Mouse (Mus musculus) induced T-regulatory cell, adult 2 months (primary cell): ENCODE results near the gene Thg1l.

Experiments
- DNase-seq: peaks from one replicate; pipeline ENCODE4 v3.0.0-alpha.2; 2012; ENCODE audit warnings: low read depth

Thg1l gene

GRCm38 (mm10) chr11:45927456-45927855, 27.8 kb downstream of the Thg1l start:
- DNase-seq = no peak

DNA sequence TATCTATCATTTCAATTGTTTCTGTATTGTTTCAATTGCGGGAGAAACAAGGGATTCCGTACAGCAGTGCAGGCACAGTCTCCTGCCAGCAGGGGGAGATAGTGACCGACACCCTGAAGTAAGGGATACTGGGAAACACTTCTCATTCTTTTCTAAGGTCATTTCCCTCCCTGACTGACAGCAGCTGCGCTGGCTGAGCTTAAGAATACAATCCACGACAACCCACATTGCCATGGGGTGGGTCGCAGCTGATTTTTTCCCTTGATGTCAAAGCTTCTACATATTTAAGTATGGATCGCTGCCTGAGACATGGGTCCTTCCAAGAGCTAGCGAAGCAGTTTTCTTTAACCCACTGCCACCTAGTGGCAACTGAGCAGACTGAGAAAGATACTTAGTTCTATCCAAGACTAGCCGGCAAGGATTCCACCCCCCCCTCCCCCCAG, 28.6 kb downstream of the Thg1l start:
- peak; percentile 92 for DNase-seq

- no peak for DNase-seq
Measured at GRCm38 (mm10) chr11:45925436-45925835, 29.9 kb downstream of the Thg1l start.

DNA sequence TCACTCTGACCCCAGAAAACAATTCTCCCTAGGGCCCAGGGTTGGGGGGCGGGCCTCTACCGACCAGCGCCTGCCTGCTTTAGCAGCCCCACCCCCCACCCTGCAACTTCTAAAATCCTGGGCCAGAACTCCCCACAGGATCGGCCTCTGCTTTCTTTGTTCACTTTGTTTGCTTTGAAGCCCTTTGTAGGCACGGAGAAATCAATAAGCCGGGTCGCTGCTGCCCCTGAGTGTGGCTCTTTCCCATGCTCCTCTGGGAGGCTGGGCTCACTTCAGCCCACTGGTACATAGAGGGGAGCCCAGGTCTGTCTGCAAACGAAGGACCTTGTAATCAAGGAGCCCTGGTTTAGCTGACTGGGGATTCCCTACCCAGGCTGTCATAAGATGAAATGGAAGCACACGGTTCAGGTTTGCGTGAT, 33.8 kb downstream of the Thg1l start:
- no peak for DNase-seq

DNA sequence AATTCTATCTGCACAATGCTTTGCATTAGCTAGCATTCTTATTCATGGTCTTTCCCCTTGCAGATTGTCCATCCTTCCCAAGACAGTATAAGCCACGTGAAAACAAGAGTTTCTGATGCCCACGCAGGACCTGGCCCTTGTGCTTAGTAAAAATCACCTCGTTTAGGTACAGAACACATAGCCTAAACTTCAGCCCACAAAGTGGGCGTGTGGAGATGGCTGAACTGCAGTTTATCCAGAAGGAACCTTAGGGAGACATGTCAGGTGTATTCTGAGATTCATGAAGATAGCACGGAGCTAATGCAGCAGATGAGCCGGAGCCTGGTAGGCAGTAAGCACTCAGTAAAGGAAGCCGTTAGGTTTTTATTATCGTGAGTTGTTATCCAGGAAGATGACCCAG, 34.3 kb downstream of the Thg1l start:
- DNase-seq = no peak

DNA sequence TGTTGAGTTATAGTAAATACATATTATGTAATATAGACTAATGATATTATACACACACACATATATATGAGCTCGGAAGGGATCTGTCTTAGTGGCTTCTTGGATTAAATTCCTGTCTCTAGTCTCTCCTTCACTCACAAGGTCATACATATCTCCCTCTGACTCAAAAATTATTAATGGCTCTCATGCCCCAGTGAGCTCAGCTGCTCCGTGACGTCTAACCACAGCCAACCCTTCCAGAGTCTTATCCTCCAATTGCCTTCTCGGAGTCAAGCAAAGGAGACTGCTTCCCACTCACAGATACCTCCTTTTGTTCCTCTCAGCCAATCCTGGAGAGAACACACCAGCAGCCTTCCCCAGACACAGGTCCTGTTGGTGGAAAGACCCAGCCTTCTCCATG, 36.5 kb downstream of the Thg1l start:
- no peak for DNase-seq

DNA sequence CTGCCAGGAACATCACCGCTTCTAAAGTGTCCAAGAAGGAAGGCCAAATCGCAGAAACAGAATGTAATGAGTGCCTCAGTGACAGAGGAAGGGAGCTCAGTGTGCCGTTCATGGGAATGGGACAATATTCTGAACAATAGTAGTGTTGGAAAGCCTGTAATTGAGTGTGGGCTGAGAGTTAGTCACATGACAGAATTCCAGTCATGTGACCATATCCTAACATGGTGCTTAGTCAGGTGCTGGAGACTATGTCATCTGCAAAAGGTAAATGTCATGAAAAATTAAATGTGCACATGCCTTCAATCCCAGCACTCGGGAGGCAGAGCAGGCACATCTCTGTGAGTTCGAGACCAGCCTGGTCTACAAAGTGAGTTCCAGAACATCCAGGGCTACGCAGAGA, 37.3 kb downstream of the Thg1l start:
- DNase-seq = no peak

- no peak for DNase-seq
Measured at GRCm38 (mm10) chr11:45916196-45916595, 39.1 kb downstream of the Thg1l start.

DNA sequence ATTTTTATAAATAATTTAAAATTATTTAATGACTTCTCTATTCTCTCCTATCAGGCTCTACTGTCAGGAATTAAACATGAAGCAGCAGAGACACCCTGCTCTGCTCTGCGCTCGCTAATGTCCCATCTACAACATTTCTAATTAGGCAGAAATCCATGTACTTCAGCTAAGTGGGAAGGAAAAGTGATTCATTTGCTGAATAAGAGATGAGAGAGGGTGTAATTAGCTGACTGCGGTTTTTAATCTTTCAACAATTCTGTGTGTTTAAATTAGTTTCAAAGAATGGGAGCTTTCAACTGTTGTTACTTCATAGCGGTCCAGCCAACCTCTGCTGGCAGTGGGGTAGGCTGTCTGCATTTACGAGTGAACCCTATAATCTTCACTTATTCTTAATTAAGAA, 44.6 kb downstream of the Thg1l start:
- DNase-seq = no peak

GRCm38 (mm10) chr11:45908894-45909293, 46.4 kb downstream of the Thg1l start:
- DNase-seq = no peak

DNA sequence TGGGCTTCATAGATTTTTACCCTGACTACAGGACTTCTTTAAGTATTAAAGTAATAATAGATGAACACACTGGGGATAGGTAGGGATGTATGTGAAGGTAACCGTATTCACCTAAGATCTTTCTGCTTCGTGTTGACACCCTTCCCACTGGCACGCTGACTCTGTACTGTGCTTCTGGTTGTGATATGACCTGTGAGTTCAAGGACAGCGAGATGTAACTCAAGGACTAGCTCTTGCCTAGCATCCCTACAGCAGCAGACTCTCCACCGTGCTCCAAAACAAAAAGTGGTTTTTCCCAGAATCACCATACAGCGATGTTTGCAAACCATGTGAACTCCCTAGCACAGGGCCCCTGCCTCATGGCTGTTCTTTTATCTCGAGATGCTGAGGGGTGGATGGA, 47.2 kb downstream of the Thg1l start:
- no peak for DNase-seq

GRCm38 (mm10) chr11:45907301-45907700, 48.0 kb downstream of the Thg1l start:
- DNase-seq = no peak

- no peak for DNase-seq
Measured at GRCm38 (mm10) chr11:45906109-45906786, 49.0 kb downstream of the Thg1l start.

DNA sequence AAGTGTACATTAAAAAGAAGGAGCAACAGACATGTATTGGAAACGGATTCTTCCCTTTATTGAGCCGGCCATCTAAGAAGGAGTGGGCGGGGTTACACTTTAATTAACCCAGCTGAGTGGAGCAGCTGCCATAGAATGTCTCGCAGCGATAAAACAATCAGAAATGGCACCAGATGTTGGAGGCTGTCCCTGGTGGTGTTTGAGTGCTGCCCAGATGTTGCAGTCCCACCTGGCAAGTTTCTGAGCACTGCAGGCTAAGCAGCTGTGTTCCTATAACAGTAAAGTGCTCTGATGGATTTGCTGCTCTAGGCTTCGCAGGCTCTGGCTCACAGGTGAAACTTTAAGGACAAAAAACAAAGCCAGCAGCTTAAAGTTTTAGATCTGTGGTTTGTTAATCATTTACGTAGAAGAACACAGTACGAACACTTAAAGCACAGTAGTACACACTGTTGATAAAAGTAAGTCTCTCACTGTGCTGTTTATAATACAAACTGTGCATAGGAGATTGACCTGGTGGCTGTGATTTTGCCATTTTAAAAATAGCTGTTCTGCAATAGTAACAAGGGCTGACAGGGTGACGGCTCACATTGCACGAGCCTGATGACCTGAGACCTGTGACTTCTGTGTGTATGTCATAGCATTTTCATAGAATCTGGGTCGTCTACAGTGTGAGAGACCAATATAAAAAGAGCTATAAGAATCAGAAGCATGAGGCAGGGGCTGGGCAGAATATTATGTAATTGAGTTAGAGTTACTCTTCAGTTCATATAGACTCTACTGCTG, 54.9 kb downstream of the Thg1l start:
- DNase-seq = no peak

GRCm38 (mm10) chr11:45897392-45897791, 57.9 kb downstream of the Thg1l start:
- DNase-seq = no peak
